Mouse (Mus musculus) cerebellum, postnatal 25 days (tissue): ENCODE data around the gene Eif4g3.

ENCODE experiments used
- DNase-seq, 2 experiments: peaks; one replicate each; pipeline ENCODE4 v3.0.0; 2021; ENCODE audit warnings: mixed read lengths in 2 of 2

The Eif4g3 gene

DNA sequence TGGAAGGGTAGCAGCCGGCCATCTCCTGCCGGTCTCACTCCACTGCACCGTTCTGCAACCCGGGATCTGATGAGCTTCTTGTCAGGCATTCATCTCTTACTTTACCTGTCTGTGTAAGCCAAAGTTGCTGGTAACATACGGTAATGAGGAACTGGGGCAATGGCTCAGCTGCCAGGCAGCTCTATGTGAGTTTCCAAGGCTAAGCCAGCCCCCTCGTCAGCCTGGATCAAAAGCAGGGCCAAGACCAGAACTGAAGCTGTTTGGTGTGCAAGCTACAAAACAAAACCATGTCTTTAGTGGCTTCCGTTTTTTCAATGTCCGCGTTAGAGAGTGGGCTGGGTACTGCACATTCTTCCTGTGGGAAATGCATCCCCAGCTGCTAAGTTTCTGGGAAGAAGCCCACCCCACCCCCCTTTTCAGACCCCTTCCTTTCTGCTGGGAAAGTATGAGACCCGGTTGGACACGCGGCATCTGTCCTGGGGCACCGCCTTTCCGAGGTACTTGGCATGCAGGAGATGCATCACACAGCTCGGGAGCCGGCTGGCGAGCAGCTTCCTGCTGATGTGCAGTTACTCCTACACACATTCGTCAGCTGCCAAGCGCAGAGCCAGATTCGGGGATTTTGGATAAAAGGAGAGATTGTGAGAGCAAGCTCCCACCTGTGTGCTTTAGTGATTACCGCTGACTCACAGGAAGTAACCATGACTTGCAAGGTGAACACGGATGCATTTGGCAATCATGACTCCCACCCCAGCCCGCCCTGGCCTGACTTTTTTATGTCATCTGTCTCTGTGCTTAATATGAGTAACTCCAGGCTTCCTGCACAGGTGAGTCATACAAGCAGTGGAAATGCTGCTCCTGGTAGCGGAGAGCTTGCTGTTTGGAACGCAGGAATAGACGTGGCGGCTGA lies 254.2 kb downstream of the Eif4g3 start:
- no peak for DNase-seq

DNA sequence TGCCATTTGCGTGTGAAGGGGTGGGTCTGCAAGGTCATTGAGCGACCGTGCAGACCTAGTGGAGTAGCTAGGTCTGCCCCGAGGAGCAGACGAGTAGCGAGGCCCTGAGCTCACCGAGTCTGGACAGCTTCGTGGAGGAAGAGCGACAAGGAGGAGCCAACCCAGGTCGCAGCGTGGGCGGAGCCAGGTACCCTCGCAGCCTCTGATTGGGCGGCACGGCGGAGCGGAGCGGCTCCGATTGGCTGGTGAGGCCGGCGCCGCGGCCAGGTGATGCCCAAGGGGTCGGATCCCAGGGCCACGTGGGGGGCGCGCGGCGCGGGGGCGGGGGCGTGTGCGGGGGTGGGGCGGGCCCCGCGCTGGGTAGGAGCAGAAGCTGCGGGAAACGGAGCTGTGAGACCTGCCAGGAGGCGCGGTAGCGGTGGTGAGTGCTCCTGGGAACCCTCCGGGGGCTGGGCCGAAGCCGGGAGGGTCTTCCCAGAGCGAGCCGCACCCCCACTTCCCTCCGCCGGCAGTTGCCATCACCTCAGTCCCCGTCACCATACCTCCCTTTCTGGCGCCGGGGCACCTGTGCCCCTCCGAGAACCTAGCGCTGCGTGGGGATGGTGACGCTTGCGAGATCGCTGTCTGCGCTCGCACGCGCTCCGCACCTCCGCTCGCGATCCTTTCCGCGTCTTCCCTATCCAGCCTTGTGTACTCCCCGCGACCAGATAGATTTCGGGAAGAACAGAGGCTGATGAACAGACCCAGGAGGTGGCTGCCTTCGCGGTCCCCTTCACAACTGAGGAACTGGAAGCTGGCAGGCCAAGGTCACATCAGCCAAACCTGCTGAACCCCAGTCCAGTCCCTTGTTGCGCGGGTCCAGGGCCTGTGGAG lies 257.5 kb downstream of the Eif4g3 start, which contains the start of the genes Sh2d5 and Kif17:
Sh2d5 (plus strand) TSS at position 316 of the 873 bp plus-strand sequence.
Kif17 (plus strand) TSS at position 348 of the 873 bp plus-strand sequence.
- peak; percentile 96 to 98 for DNase-seq

DNA sequence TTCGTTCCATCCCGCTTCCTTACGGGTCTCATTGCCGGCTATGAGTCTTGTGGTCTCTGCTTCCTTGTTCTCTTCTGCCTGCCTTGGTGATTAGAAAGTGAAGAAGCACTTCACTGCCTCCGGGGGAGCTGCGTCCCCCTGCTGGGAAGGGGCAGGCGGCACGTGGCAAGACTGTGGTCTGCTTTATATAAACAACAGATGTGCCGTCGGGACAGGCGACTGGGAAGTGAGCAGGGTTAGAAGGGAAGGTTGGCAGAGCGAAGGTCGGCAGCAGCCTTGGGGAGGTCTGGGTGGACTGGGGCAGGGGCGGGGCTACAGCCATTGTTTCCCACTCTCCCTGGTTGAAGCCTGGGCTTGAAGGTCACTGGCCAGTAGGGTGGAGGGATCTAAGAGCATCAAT lies 259.0 kb downstream of the Eif4g3 start:
- peak in 1 of 2 experiments; percentile 27 for DNase-seq

DNA sequence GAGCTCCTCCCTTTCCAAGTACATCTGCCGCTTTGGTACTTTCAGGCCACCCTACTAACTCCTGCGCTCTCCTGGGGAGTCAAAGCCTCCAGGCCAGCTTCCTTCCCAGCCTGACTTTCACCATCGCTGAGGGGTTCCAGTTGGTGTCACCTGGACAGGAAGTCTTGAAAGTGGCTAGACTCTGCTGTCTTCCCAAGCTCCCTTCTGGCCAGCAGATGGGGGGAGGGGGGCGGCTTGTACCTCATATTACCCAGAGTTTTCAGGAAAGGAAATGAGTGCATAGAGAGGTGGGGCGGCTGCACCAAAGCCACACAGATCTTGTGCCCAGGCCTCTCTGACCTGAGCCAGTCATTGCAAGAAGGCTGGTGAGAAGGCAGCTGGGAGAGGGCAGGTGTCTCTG lies 259.4 kb downstream of the Eif4g3 start:
- no peak for DNase-seq

DNA sequence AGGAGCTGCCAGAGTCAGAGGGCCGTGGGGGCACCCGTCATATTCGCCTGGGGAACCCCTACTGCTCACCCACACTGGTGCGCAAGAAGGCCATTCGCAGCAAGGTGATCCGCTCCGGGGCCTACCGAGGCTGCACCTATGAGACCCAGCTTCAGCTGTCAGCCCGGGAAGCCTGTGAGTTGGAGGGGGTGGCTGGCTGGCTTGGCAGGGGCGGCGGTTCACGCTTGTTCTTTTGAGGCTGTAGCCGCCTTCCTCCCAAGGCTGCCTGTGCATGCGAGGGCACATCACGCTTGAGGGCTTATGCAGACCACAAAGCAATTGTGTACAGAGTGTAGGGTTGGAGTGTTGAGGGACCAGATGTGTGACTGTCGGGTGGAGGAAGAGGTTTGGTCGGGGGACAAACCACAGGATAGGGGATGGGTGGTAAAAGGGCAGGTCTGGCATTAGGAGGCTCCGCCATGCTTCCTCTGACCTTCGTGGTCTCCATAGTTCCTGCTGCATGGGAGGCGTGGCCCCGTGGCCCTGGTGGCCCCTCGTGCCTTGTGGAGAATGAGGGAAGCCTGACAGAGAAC lies 264.4 kb downstream of the Eif4g3 start:
- no peak for DNase-seq
